Mouse (Mus musculus) neural tube, embryonic 11.5 days (tissue): ENCODE measurements around the gene Vmn1r82. TPM values are rescaled to one million over a fixed set of nuclear protein-coding genes. Genes with fewer than 3 reads are reported as not detected.

Source experiments
- ATAC-seq: fragments of 200-750 bp; cut with Nextera tagmentation; 2 replicates; pipeline ENCODE4 v1.8.0; 2017; ENCODE audit warnings: moderate number of reproducible peaks, mild to moderate bottlenecking, moderate TSS enrichment, moderate library complexity; ENCODE audit not compliant: insufficient read depth, low FRiP score, low TSS enrichment
- DNase-seq: peaks from one replicate; pipeline ENCODE4 v3.0.0-alpha.2; 2015; ENCODE audit warnings: low spot score
- H3K27ac ChIP-seq: fragments of 300-500 bp; sonication (generic); 2 replicates; pipeline ENCODE4 v1.5.1; 2014; ENCODE audit warnings: low read depth, mild to moderate bottlenecking, low read length
- H3K27me3 ChIP-seq: fragments of 300-500 bp; sonication (generic); 2 replicates; pipeline ENCODE4 v1.6.1; 2014; ENCODE audit warnings: mild to moderate bottlenecking, low read length, mixed read lengths; ENCODE audit not compliant: control insufficient read depth, insufficient read depth
- H3K36me3 ChIP-seq: fragments of 300-500 bp; sonication (generic); 2 replicates; pipeline ENCODE4 v1.6.1; 2014; ENCODE audit warnings: mild to moderate bottlenecking, low read length, moderate library complexity, mixed read lengths; ENCODE audit not compliant: control insufficient read depth, insufficient read depth
- H3K4me1 ChIP-seq: fragments of 300-500 bp; sonication (generic); 2 replicates; pipeline ENCODE4 v1.6.1; 2014; ENCODE audit warnings: low read length, mixed read lengths; ENCODE audit not compliant: control insufficient read depth, insufficient read depth
- H3K4me2 ChIP-seq: fragments of 300-500 bp; sonication (generic); 2 replicates; pipeline ENCODE4 v1.6.1; 2014; ENCODE audit warnings: low read depth, mild to moderate bottlenecking, moderate library complexity
- H3K4me3 ChIP-seq: fragments of 300-500 bp; sonication (generic); 2 replicates; pipeline ENCODE4 v1.5.1; 2014; ENCODE audit warnings: low read depth, low read length
- H3K9ac ChIP-seq: fragments of 300-500 bp; sonication (generic); 2 replicates; pipeline ENCODE4 v1.6.1; 2014; ENCODE audit warnings: mild to moderate bottlenecking, low read length
- H3K9me3 ChIP-seq: fragments of 300-500 bp; sonication (generic); 2 replicates; pipeline ENCODE4 v1.6.1; 2016; ENCODE audit warnings: low read length; ENCODE audit not compliant: control insufficient read depth
- WGBS: fragments of 180-500 bp; shearing (Covaris S2); extraction: QIAGEN DNeasy Blood & Tissue Kit; methylation state at CpG from one replicate; pipeline ENCODE4 v1.1.7; 2014; 5-methylcytosine and 5-hydroxymethylcytosine counted together
- polyA plus RNA-seq: library from polyadenylated mRNA; unstranded; fragments of >200 nt; fragmentation: Nextera tagmentation; extraction: Ambion mirVana; gene quantifications from 2 replicates; pipeline ENCODE4 v1.2.1, GENCODE M21; 2014

Vmn1r82 gene
- not detected in 2 replicates for polyA plus RNA-seq

GRCm38 (mm10) chr7:12300130-12300529 is at the start of gene Vmn1r82:
TSS of gene Vmn1r82 (plus strand) at chr7:12300430.
- Histone ChIP-seq H3K4me1 (no peaks in the 10 kb centered on the region), H3K27ac (no peak within 1 kb of the TSS), H3K9ac (no peak within 1 kb of the TSS), H3K36me3 (no peaks in the 10 kb centered on the region), H3K9me3 (0 out of 2 replicates have a peak, but pooled peaks cover 3% of the 10 kb centered on the region), H3K27me3 (no peaks in the 10 kb centered on the region), H3K4me2 (no peak within 1 kb of the TSS), H3K4me3 (no peak within 1 kb of the TSS)
- DNase-seq: no peak
- WGBS: 64% methylated on average over 2 of the region's 2 CpGs
- no peak for ATAC-seq

GRCm38 (mm10) chr7:12268169-12268568 is 32.1 kb upstream of the Vmn1r82 start, which contains the start of gene Vmn1r81:
TSS of gene Vmn1r81 (minus strand) at chr7:12268269.
- no peaks in the 10 kb centered on the region for H3K9me3 ChIP-seq
- no peak within 1 kb of the TSS for H3K4me3 ChIP-seq
- no peak within 1 kb of the TSS for H3K4me2 ChIP-seq
- no peak for ATAC-seq
- H3K27ac ChIP-seq: no peak within 1 kb of the TSS
- H3K36me3 ChIP-seq: no peaks in the 10 kb centered on the region
- 74% methylated on average over 1 of the region's 1 CpGs for WGBS
- DNase-seq: no peak
- H3K27me3 ChIP-seq: no peaks in the 10 kb centered on the region
- H3K9ac ChIP-seq: no peak within 1 kb of the TSS
- H3K4me1 ChIP-seq: no peaks in the 10 kb centered on the region

GRCm38 (mm10) chr7:12329381-12329780 is 29.2 kb downstream of the Vmn1r82 start, which contains the start of gene Vmn1r83:
TSS of gene Vmn1r83 (minus strand) at chr7:12329481.
- Histone ChIP-seq H3K4me1 (no peaks in the 10 kb centered on the region), H3K4me2 (no peak within 1 kb of the TSS), H3K27ac (no peak within 1 kb of the TSS), H3K4me3 (no peak within 1 kb of the TSS), H3K9me3 (peaks cover 7% of the 10 kb centered on the region; the same call in 1 of the 2 replicates), H3K36me3 (no peaks in the 10 kb centered on the region), H3K27me3 (no peaks in the 10 kb centered on the region), H3K9ac (no peak within 1 kb of the TSS)
- 84% methylated on average over 2 of the region's 2 CpGs for WGBS
- DNase-seq (no peak), ATAC-seq (no peak)

Other genes starting within 250 kb of the Vmn1r82 start
- gene Vmn1r78, start 150.2 kb upstream of the Vmn1r82 start, polyA plus RNA-seq: not detected in 2 replicates
- not detected in 2 replicates for gene Vmn1r79, start 129.2 kb upstream of the Vmn1r82 start, polyA plus RNA-seq
- gene Vmn1r80, start 111.1 kb upstream of the Vmn1r82 start, polyA plus RNA-seq: not detected in 2 replicates
- not detected in 2 replicates for gene Vmn1r81, start 32.2 kb upstream of the Vmn1r82 start, polyA plus RNA-seq
- gene Vmn1r83, start 29.1 kb downstream of the Vmn1r82 start, polyA plus RNA-seq: not detected in 2 replicates
- not detected in 2 replicates for gene Vmn1r84, start 68.8 kb downstream of the Vmn1r82 start, polyA plus RNA-seq
- 4.0 and 5.2 TPM in 2 replicates for gene Zfp551, start 122.3 kb downstream of the Vmn1r82 start, polyA plus RNA-seq
- gene Zfp606, start 177.9 kb downstream of the Vmn1r82 start, polyA plus RNA-seq: 46.7 and 48.0 TPM in 2 replicates
- not detected in 2 replicates for gene 2900092C05Rik, start 212.1 kb downstream of the Vmn1r82 start, polyA plus RNA-seq